Mouse (Mus musculus): ENCODE results near the gene Zbtb21. TPM values are rescaled to one million over a fixed set of nuclear protein-coding genes. Genes with fewer than 3 reads are reported as not detected.

The Zbtb21 gene
- polyA plus RNA-seq, 1 experiment from 2014 or later = 13.7 TPM

DNA sequence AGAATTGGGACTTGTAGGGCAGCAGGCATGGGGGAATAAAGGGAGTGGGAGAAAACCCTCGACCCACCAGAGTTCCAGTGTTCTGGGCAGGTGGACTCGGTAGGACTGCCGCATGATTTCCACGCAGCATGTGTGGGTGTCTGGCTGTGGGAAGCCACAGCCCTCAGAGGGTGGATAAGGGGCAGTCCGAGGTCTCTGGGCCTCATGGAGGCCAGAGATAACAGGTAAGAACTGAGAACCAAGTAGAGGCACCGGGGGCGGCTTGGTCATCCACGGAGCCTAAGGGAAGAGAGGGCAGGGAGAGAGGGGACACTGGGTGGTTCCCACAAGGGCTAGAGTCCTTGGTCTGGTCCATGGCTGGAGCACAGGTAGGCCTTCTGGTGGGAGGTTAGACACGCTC lies 36.0 kb downstream of the Zbtb21 start:
- Histone ChIP-seq H3K4me3 (replicated peaks; ENCODE audit: low read length) (no peak overlapping the region), H3K36me3 (ENCODE audit: control insufficient read depth, insufficient read depth) (no peaks in the 10 kb centered on the region), H3K9me3 (ENCODE audit: control insufficient read depth, low read length) (no peaks in the 10 kb centered on the region), H3K4me1 (replicated peaks; ENCODE audit: control insufficient read depth, insufficient read depth, low read length) (peaks cover 10% of the 10 kb centered on the region), H3K27ac (ENCODE audit: low read length) (no peak overlapping the region), H3K4me2 (ENCODE audit: low read length) (no peak overlapping the region), H3K27me3 (replicated peaks; ENCODE audit: control insufficient read depth, insufficient read depth, low read length) (peaks cover 5% of the 10 kb centered on the region; the same call in 1 of the 2 replicates), H3K9ac (replicated peaks; ENCODE audit: low read depth, low read length) (no peak overlapping the region)
- no peak for ATAC-seq
- 89% methylated on average over 9 of the region's 9 CpGs for WGBS

DNA sequence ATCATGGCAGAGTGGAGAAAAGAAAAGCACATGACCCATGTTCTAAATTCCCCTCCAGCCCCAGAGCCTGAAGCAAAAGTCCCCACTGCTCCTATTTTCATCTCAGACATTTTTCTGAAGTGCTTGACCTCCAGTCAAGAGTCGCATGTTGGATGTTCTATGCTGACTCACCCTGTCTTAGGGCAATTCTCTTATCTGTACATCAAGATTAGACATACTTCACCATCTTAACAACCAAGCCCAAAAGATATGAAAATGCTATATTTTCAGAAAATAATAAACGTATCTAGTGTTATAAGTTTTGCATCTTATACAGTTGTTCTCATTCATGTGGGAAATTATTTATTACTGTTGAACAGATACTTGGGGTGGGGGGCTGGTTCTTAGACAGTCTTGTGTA lies 36.7 kb downstream of the Zbtb21 start:
- no peak overlapping the region for H3K9ac ChIP-seq (replicated peaks; ENCODE audit: low read depth, low read length)
- H3K27ac ChIP-seq (ENCODE audit: low read length) = no peak overlapping the region
- H3K4me2 ChIP-seq (ENCODE audit: low read length) = no peak overlapping the region
- H3K4me1 ChIP-seq (replicated peaks; ENCODE audit: control insufficient read depth, insufficient read depth, low read length) = peaks cover 15% of the 10 kb centered on the region
- WGBS = 84% methylated on average over 2 of the region's 2 CpGs
- no peak for ATAC-seq
- H3K27me3 ChIP-seq (replicated peaks; ENCODE audit: control insufficient read depth, insufficient read depth, low read length) = peaks cover 5% of the 10 kb centered on the region; the same call in 1 of the 2 replicates
- no peaks in the 10 kb centered on the region for H3K9me3 ChIP-seq (ENCODE audit: control insufficient read depth, low read length)
- no peaks in the 10 kb centered on the region for H3K36me3 ChIP-seq (ENCODE audit: control insufficient read depth, insufficient read depth)
- H3K4me3 ChIP-seq (replicated peaks; ENCODE audit: low read length) = no peak overlapping the region

DNA sequence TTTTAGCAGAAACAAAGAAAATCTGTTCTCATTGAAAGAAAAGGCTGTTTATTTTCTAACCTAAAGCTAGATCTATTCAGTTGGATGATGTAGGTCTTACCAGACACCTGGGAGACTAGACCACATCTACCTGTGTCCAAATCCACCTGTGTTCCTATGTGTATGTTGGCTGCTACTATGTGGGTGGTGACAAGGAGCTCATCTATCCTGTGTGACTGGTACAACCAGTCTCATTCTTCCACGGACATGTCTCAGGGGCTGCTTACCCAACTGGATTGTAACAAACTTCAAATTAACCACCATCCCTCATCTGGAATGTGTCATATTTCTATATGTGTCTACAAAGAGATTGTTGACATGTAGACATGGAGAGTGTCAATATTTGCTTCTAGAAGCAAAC lies 38.7 kb downstream of the Zbtb21 start:
- Histone ChIP-seq H3K27ac (ENCODE audit: low read length) (no peak overlapping the region), H3K27me3 (replicated peaks; ENCODE audit: control insufficient read depth, insufficient read depth, low read length) (peaks cover 5% of the 10 kb centered on the region; the same call in 1 of the 2 replicates), H3K4me2 (ENCODE audit: low read length) (no peak overlapping the region), H3K4me1 (replicated peaks; ENCODE audit: control insufficient read depth, insufficient read depth, low read length) (peaks cover 15% of the 10 kb centered on the region), H3K9ac (replicated peaks; ENCODE audit: low read depth, low read length) (no peak overlapping the region), H3K9me3 (ENCODE audit: control insufficient read depth, low read length) (no peaks in the 10 kb centered on the region), H3K4me3 (replicated peaks; ENCODE audit: low read length) (no peak overlapping the region), H3K36me3 (ENCODE audit: control insufficient read depth, insufficient read depth) (no peaks in the 10 kb centered on the region)
- 80% methylated on average over 1 of the region's 1 CpGs for WGBS
- ATAC-seq = no peak

DNA sequence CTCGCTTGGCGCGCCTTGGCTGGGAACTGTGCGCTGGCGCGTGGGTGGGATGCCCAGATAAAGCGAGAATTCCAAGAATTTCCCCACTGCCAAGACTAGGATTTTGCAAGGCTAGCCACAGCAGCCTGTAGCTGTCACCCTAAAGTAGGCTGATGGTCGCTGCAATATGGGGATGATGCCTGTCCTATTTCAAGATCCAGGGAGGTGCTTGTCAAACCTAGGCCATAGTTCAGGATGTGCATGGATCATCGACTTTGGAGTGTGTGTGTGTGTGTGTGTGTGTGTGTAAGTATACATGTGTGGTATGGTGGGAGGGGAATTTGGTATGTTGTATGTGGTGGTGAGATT lies 39.7 kb downstream of the Zbtb21 start:
- Histone ChIP-seq H3K27me3 (replicated peaks; ENCODE audit: control insufficient read depth, insufficient read depth, low read length) (peaks cover 5% of the 10 kb centered on the region; the same call in 1 of the 2 replicates), H3K9me3 (ENCODE audit: control insufficient read depth, low read length) (no peaks in the 10 kb centered on the region), H3K4me2 (ENCODE audit: low read length) (peak overlapping the region; percentile 92), H3K4me3 (replicated peaks; ENCODE audit: low read length) (peak overlapping the region; percentile 91), H3K9ac (replicated peaks; ENCODE audit: low read depth, low read length) (peak overlapping the region; percentile 83), H3K4me1 (replicated peaks; ENCODE audit: control insufficient read depth, insufficient read depth, low read length) (peaks cover 15% of the 10 kb centered on the region), H3K27ac (ENCODE audit: low read length) (no peak overlapping the region), H3K36me3 (ENCODE audit: control insufficient read depth, insufficient read depth) (no peaks in the 10 kb centered on the region)
- WGBS = 2% methylated on average over 9 of the region's 9 CpGs
- no peak for ATAC-seq

DNA sequence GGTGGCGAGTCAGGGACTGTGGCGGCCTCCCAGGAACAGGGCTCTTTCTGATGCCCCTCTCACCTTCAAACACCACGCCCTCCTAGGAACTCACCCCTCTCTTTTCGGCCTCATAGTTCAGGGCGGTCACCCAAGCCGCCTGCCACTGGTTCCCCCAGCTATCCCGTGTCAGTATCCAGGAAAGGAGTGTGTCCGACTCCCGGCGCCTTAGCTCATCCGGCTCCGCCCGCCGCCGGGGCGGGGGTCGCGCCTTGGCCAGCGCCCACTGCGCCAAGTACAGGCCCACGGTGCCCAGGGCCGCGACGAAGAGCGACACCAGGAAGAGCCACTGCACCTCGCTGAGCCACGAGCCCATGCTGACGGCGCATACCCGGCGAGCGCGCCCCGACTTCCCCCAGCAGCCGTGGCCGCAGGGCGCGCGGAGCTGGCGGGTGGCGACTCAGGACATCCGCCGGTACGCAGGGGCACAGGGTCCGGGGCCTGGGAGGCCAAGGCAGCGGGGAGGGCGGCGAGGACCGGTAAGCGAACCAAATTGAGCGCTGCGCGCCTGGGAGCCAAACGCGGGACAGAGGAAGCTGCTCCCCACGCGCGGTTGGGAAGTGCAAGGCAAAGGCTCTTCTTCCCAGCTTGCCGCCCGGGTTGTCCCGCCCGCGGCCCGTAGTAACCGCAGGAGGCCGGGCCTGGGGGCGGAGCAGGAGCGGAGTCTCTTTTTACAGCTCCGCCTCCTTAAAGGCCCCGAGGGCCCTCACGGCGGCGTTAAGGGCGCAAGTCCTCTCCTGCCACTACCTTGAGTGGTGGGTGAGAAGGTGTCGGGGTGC lies 40.3 kb downstream of the Zbtb21 start:
- Histone ChIP-seq H3K9me3 (ENCODE audit: control insufficient read depth, low read length) (no peaks in the 10 kb centered on the region), H3K9ac (replicated peaks; ENCODE audit: low read depth, low read length) (peak overlapping the region; percentile 83), H3K4me1 (replicated peaks; ENCODE audit: control insufficient read depth, insufficient read depth, low read length) (peaks cover 15% of the 10 kb centered on the region), H3K27ac (ENCODE audit: low read length) (peak overlapping the region; percentile 61), H3K4me3 (replicated peaks; ENCODE audit: low read length) (peak overlapping the region; percentile 91), H3K27me3 (replicated peaks; ENCODE audit: control insufficient read depth, insufficient read depth, low read length) (peaks cover 5% of the 10 kb centered on the region; the same call in 1 of the 2 replicates), H3K36me3 (ENCODE audit: control insufficient read depth, insufficient read depth) (no peaks in the 10 kb centered on the region), H3K4me2 (ENCODE audit: low read length) (peak overlapping the region; percentile 92)
- ATAC-seq = peak; percentile 95
- under 1% methylated on average over 75 of the region's 75 CpGs for WGBS

DNA sequence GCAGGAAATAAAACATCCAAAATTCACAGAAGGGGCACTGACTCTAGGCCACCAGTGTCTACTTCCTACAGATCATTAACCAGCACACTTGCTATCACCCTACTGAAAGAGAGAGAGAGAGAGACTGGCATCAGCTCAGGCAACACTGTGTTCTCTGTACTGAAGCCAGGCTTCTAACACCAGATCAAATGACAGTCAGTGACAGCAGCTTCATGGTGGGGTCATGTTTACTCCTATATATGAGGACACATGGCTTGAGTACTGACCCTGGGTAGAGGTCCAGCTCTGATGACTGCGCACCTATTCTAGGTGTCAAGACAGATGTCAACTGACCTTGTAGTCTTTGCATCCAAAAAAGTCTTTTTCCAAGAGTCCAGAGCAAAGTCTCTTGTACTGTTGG lies 41.8 kb downstream of the Zbtb21 start:
- ATAC-seq = no peak
- 96% methylated on average over 1 of the region's 1 CpGs for WGBS
- H3K36me3 ChIP-seq (ENCODE audit: control insufficient read depth, insufficient read depth) = no peaks in the 10 kb centered on the region
- H3K4me2 ChIP-seq (ENCODE audit: low read length) = no peak overlapping the region
- H3K27me3 ChIP-seq (replicated peaks; ENCODE audit: control insufficient read depth, insufficient read depth, low read length) = peaks cover 5% of the 10 kb centered on the region; the same call in 1 of the 2 replicates
- no peak overlapping the region for H3K9ac ChIP-seq (replicated peaks; ENCODE audit: low read depth, low read length)
- no peak overlapping the region for H3K4me3 ChIP-seq (replicated peaks; ENCODE audit: low read length)
- H3K27ac ChIP-seq (ENCODE audit: low read length) = no peak overlapping the region
- H3K4me1 ChIP-seq (replicated peaks; ENCODE audit: control insufficient read depth, insufficient read depth, low read length) = peaks cover 15% of the 10 kb centered on the region
- H3K9me3 ChIP-seq (ENCODE audit: control insufficient read depth, low read length) = no peaks in the 10 kb centered on the region

DNA sequence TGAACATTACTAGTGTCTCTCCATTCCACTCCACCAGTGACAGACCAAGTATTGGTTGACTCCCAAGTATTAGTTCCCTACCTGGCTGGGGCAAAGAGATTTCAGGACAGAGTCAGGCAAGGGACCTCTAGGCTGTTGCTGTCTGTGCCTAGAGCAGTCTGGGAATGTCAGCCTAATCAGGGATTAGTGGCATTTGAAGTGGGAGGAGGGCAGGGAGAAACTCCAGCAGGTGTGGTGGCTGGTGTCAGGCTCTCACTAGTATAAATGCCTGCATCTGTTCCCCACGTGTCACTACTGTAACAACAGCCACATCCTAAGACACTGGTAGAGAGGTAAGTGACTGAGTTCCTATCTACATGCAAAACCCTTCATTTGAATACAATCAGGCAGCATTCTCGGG lies 42.6 kb downstream of the Zbtb21 start:
- no peak overlapping the region for H3K27ac ChIP-seq (ENCODE audit: low read length)
- no peak overlapping the region for H3K4me2 ChIP-seq (ENCODE audit: low read length)
- H3K4me3 ChIP-seq (replicated peaks; ENCODE audit: low read length) = no peak overlapping the region
- no peaks in the 10 kb centered on the region for H3K9me3 ChIP-seq (ENCODE audit: control insufficient read depth, low read length)
- peaks cover 5% of the 10 kb centered on the region; the same call in 1 of the 2 replicates for H3K27me3 ChIP-seq (replicated peaks; ENCODE audit: control insufficient read depth, insufficient read depth, low read length)
- H3K9ac ChIP-seq (replicated peaks; ENCODE audit: low read depth, low read length) = no peak overlapping the region
- no peak for ATAC-seq
- WGBS = 21% methylated on average over 2 of the region's 2 CpGs
- peaks cover 15% of the 10 kb centered on the region for H3K4me1 ChIP-seq (replicated peaks; ENCODE audit: control insufficient read depth, insufficient read depth, low read length)
- no peaks in the 10 kb centered on the region for H3K36me3 ChIP-seq (ENCODE audit: control insufficient read depth, insufficient read depth)

DNA sequence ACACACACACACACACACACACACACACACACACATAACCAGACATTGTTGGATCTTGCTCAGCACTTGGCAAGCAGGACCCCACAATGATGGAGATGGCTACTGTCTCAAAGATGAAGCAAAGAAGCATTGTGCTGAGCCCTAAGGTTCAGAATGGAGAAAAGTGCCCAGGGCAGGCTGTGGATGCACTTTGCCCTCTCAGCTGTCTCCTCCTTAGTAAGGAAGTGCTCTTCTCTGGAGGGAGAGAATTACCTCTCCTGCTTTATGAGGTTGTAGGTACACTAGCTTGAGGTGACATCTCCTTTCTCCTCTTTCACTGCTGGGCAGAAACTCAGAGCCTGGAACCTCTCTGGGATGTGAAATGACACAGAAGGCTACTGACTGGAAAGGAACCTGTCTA lies 49.5 kb downstream of the Zbtb21 start:
- Histone ChIP-seq H3K9ac (replicated peaks; ENCODE audit: low read depth, low read length) (no peak overlapping the region), H3K36me3 (ENCODE audit: control insufficient read depth, insufficient read depth) (no peaks in the 10 kb centered on the region), H3K9me3 (ENCODE audit: control insufficient read depth, low read length) (no peaks in the 10 kb centered on the region), H3K27me3 (replicated peaks; ENCODE audit: control insufficient read depth, insufficient read depth, low read length) (no peaks in the 10 kb centered on the region), H3K4me1 (replicated peaks; ENCODE audit: control insufficient read depth, insufficient read depth, low read length) (no peaks in the 10 kb centered on the region), H3K27ac (ENCODE audit: low read length) (no peak overlapping the region), H3K4me3 (replicated peaks; ENCODE audit: low read length) (no peak overlapping the region), H3K4me2 (ENCODE audit: low read length) (no peak overlapping the region)
- no peak for ATAC-seq

DNA sequence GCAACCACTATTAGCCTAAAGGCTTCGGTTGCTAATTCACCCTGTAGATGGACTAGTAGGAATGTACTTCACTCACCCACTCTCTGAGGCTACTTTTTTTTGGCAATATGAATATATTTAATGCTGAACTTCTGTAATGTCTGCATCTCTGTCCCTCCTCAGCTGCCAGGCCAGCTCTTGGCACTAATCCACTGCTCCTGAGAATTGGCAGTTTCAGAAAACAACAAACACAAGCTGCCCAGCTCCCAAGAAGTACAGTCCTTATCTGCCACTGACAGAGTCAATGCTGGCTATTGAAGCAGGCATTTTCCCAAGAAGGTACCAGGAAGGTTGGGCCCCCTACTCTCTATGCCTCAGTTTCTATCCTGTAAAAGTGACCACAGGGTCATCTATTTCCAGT lies 53.1 kb downstream of the Zbtb21 start:
- Histone ChIP-seq H3K36me3 (ENCODE audit: control insufficient read depth, insufficient read depth) (no peaks in the 10 kb centered on the region), H3K9ac (replicated peaks; ENCODE audit: low read depth, low read length) (no peak overlapping the region), H3K27ac (ENCODE audit: low read length) (no peak overlapping the region), H3K9me3 (ENCODE audit: control insufficient read depth, low read length) (no peaks in the 10 kb centered on the region), H3K4me2 (ENCODE audit: low read length) (no peak overlapping the region), H3K4me1 (replicated peaks; ENCODE audit: control insufficient read depth, insufficient read depth, low read length) (no peaks in the 10 kb centered on the region), H3K4me3 (replicated peaks; ENCODE audit: low read length) (no peak overlapping the region), H3K27me3 (replicated peaks; ENCODE audit: control insufficient read depth, insufficient read depth, low read length) (no peaks in the 10 kb centered on the region)
- 92% methylated on average over 1 of the region's 1 CpGs for WGBS
- ATAC-seq = no peak

Data from forebrain, embryonic 16.5 days (tissue).